Mouse (Mus musculus): ENCODE data around the gene Dhx37. TPM values are rescaled to one million over a fixed set of nuclear protein-coding genes. Genes with fewer than 3 reads are reported as not detected.

Gene Dhx37
- polyA plus RNA-seq, 1 experiment from 2014 or later = 7.2 TPM

DNA sequence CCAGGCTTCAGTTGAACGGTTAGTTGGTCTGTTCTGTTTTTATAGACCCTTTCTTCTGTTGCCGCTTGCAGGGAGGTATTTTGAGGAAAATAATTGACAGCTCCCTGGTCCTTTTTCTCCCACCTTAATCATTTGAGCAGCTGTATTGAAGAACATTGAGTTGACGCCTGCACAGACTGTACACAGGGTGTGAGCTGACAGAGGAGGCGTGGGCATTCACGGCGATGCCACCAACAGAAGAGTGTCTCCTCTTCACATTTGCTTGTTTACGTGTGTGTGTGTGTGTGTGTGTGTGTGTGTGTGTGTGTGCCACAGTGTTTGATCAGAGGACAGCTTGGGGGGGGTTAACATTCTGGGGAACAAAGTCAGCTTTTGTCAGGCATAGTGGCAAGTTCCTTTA, 12.4 kb upstream of the Dhx37 start:
- no peaks in the 10 kb centered on the region for H3K36me3 ChIP-seq (replicated peaks; ENCODE audit: control insufficient read depth, insufficient read depth, low read depth, low read length)
- 81% methylated on average over 7 of the region's 7 CpGs for WGBS
- H3K27me3 ChIP-seq (ENCODE audit: control insufficient read depth, insufficient read depth, low read length) = no peaks in the 10 kb centered on the region

DNA sequence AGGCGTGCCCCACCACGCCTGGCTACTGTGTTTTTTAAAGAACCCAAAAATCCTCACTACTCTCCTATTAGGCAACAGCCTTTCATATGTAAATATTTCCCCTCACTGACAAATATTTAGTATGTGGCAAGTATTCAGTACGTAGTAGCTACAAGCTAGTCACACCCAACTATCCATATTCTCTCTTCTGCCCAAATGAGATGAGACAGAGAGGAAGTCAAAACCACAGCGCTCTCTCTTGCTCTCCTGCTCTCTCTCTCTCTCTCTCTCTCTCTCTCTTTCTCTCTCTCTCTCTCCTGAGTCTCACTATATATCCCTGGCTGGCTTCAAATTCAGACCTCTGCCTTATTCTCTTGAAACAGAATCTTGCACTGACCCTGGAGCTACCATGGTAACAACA, 10.6 kb upstream of the Dhx37 start:
- no peak for ATAC-seq (replicated peaks; ENCODE audit: insufficient number of reproducible peaks, low FRiP score, low TSS enrichment, low read depth)
- H3K4me1 ChIP-seq (ENCODE audit: control insufficient read depth, insufficient read depth, low read length) = no peaks in the 10 kb centered on the region
- H3K36me3 ChIP-seq (replicated peaks; ENCODE audit: control insufficient read depth, insufficient read depth, low read depth, low read length) = no peaks in the 10 kb centered on the region

More for the DNA sequence above, 12.4 kb upstream of the Dhx37 start:
- DNase-seq (ENCODE audit: low spot score) (no peak), ATAC-seq (replicated peaks; ENCODE audit: insufficient number of reproducible peaks, low FRiP score, low TSS enrichment, low read depth) (no peak)
- no peaks in the 10 kb centered on the region for H3K9me3 ChIP-seq (replicated peaks; ENCODE audit: control insufficient read depth, low read length)
- H3K4me1 ChIP-seq (ENCODE audit: control insufficient read depth, insufficient read depth, low read length) = no peaks in the 10 kb centered on the region
- no peak overlapping the region for H3K9ac ChIP-seq (replicated peaks; ENCODE audit: low read length)
- H3K4me3 ChIP-seq (ENCODE audit: low read depth, low read length) = no peak overlapping the region
- no peak overlapping the region for H3K4me2 ChIP-seq (ENCODE audit: low read depth, low read length)
- H3K27ac ChIP-seq (replicated peaks; ENCODE audit: low read depth, low read length) = no peak overlapping the region

DNA sequence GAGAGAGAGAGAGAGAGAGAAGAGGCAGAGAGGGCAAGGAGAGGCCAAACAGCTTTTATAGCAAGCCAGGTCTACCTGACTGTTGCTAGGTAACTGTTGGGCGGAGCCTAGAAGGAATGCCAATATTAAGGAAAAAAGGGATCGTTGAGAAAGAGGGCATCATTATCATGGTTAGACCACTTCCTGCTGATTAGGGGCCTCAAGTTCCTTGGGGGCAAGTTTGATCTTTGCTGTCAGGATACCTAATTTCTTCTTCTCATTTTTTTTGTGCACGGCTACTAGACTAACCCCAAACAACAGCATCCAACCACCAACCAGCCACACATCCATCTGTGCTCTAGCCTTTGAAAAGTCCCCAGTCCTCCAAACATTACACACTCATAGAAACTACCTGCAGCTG, 10.0 kb upstream of the Dhx37 start:
- no peak for DNase-seq (ENCODE audit: low spot score)
- no peaks in the 10 kb centered on the region for H3K4me1 ChIP-seq (ENCODE audit: control insufficient read depth, insufficient read depth, low read length)
- 83% methylated on average over 3 of the region's 3 CpGs for WGBS
- H3K4me3 ChIP-seq (ENCODE audit: low read depth, low read length) = no peak overlapping the region
- no peak overlapping the region for H3K4me2 ChIP-seq (ENCODE audit: low read depth, low read length)
- no peak overlapping the region for H3K9ac ChIP-seq (replicated peaks; ENCODE audit: low read length)
- no peak for ATAC-seq (replicated peaks; ENCODE audit: insufficient number of reproducible peaks, low FRiP score, low TSS enrichment, low read depth)
- no peaks in the 10 kb centered on the region for H3K27me3 ChIP-seq (ENCODE audit: control insufficient read depth, insufficient read depth, low read length)
- no peaks in the 10 kb centered on the region for H3K9me3 ChIP-seq (replicated peaks; ENCODE audit: control insufficient read depth, low read length)
- H3K36me3 ChIP-seq (replicated peaks; ENCODE audit: control insufficient read depth, insufficient read depth, low read depth, low read length) = no peaks in the 10 kb centered on the region
- no peak overlapping the region for H3K27ac ChIP-seq (replicated peaks; ENCODE audit: low read depth, low read length)

More for the DNA sequence above, 10.6 kb upstream of the Dhx37 start:
- no peaks in the 10 kb centered on the region for H3K27me3 ChIP-seq (ENCODE audit: control insufficient read depth, insufficient read depth, low read length)
- H3K4me2 ChIP-seq (ENCODE audit: low read depth, low read length) = no peak overlapping the region
- no peak overlapping the region for H3K9ac ChIP-seq (replicated peaks; ENCODE audit: low read length)
- no peak for DNase-seq (ENCODE audit: low spot score)
- WGBS = 94% methylated on average over 4 of the region's 4 CpGs
- H3K27ac ChIP-seq (replicated peaks; ENCODE audit: low read depth, low read length) = no peak overlapping the region
- H3K4me3 ChIP-seq (ENCODE audit: low read depth, low read length) = no peak overlapping the region
- H3K9me3 ChIP-seq (replicated peaks; ENCODE audit: control insufficient read depth, low read length) = no peaks in the 10 kb centered on the region

DNA sequence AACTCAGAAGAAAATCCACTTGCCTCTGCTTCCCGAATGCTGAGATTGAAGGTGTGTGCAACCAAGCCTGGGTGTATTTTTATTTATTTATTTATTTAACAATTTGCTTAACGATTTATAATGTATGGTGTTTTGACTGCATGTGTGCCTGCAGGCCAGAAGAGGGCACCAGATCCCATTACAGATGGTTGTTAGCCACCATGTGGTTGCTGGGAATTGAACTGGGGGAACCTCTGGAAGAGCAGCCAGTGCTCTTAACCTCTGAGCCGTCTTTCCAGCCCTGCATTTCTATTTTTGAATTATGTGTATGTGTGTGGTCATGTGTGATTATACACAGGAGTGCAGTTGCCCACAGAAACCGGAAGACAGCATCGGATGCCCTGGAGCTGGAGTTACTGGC, 9.4 kb upstream of the Dhx37 start:
- H3K36me3 ChIP-seq (replicated peaks; ENCODE audit: control insufficient read depth, insufficient read depth, low read depth, low read length) = no peaks in the 10 kb centered on the region
- 87% methylated on average over 5 of the region's 5 CpGs for WGBS
- H3K9me3 ChIP-seq (replicated peaks; ENCODE audit: control insufficient read depth, low read length) = no peaks in the 10 kb centered on the region
- H3K27me3 ChIP-seq (ENCODE audit: control insufficient read depth, insufficient read depth, low read length) = no peaks in the 10 kb centered on the region
- H3K4me2 ChIP-seq (ENCODE audit: low read depth, low read length) = no peak overlapping the region
- DNase-seq (ENCODE audit: low spot score) (no peak), ATAC-seq (replicated peaks; ENCODE audit: insufficient number of reproducible peaks, low FRiP score, low TSS enrichment, low read depth) (no peak)
- H3K4me1 ChIP-seq (ENCODE audit: control insufficient read depth, insufficient read depth, low read length) = no peaks in the 10 kb centered on the region
- H3K27ac ChIP-seq (replicated peaks; ENCODE audit: low read depth, low read length) = no peak overlapping the region
- no peak overlapping the region for H3K9ac ChIP-seq (replicated peaks; ENCODE audit: low read length)
- no peak overlapping the region for H3K4me3 ChIP-seq (ENCODE audit: low read depth, low read length)

DNA sequence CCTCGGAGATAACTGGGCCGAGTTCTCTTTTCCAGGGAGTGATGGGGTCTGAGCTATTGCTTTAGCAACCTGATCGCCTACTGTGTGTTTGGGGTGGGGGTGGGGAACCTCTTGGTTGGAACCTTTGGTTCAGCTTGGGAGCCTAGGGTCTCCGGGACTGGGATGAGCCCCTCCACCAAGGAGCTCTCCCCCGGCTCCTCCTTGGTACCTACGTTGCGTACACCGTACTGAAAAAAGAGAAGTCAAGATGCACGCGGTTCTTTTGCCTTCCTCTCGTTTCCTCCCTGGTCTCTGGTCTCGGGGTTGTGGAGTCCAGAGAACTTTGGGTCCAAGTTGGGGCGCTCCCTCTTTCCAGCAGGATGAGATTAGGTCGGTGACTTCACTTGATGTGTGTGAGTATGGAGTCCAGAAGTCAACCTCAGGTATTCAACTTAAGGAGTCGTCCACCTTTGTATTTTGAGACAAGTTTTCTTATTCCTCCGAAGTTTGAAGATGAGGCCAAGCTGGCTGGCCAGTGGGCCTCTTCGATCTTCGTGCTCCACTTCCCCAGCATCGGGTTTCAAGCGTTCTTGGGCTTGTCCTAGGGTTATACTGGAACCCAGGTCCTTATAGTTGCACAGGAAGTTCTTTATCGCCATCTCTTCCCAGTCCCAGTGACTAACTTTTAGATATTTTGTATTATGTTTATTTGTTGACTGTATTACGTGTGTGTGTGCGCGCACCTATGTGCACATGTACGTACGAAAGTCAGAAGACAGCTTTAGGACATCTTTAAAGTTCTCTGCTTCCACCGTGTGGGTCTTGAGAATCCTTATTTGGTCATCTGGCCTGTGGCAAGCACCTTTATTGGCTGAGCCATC, 8.4 kb upstream of the Dhx37 start:
- Histone ChIP-seq H3K9me3 (replicated peaks; ENCODE audit: control insufficient read depth, low read length) (no peaks in the 10 kb centered on the region), H3K9ac (replicated peaks; ENCODE audit: low read length) (peak overlapping the region; percentile 83), H3K36me3 (replicated peaks; ENCODE audit: control insufficient read depth, insufficient read depth, low read depth, low read length) (no peaks in the 10 kb centered on the region), H3K27ac (replicated peaks; ENCODE audit: low read depth, low read length) (no peak overlapping the region), H3K27me3 (ENCODE audit: control insufficient read depth, insufficient read depth, low read length) (no peaks in the 10 kb centered on the region), H3K4me1 (ENCODE audit: control insufficient read depth, insufficient read depth, low read length) (no peaks in the 10 kb centered on the region), H3K4me2 (ENCODE audit: low read depth, low read length) (peak overlapping the region; percentile 62), H3K4me3 (ENCODE audit: low read depth, low read length) (peak overlapping the region; percentile 90)
- DNase-seq (ENCODE audit: low spot score) (peak; percentile 18), ATAC-seq (replicated peaks; ENCODE audit: insufficient number of reproducible peaks, low FRiP score, low TSS enrichment, low read depth) (0 out of 2 replicates have a peak, but pooled peaks have one; percentile 1)
- WGBS = 20% methylated on average over 27 of the region's 27 CpGs

DNA sequence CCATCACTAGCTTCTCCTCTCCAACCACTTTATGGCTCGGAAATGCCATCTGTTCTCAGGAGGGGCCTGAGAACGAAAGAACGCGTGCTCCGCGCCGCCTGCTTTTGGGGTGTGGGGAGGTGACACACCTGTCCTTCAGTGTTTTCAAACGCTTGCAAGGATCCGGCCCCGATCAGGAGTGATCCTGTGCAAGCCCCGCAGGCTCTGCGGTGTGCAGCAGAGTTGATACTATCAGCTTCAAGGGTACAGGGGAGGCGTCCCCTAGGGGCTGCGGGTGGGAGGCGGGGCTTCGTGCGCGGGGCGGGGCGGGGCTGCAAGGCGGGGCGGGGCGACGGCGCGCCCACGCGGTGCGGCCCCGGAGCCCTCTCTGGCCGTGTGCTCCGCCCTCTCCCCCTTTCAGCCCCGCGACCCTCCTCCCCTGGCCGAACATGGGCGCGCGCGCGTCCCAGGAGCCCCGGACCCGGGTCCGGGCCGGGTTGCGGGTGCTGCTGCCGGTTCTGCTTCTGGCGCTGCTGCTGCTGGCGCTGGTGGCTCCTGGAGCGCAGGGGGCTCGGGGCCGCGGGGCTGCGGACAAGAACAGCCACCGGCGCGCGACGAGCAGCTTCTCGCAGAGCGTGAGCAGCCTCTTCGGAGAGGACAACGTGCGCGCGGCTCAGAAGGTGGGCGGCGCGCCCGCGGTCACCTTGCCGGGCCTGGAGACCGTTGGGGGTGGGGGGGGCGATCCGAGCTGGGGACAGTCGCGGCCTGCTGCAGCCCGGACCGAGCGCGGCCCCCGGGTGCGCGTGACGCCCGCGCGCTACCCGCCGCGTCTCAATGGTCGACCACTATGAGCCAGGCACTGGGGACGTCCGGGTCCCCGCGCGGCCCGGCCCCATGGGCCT, 7.6 kb upstream of the Dhx37 start, which contains the start of gene Bri3bp:
Bri3bp (plus strand) TSS at position 335 of the 881 bp plus-strand sequence.
- Histone ChIP-seq H3K27me3 (ENCODE audit: control insufficient read depth, insufficient read depth, low read length) (no peaks in the 10 kb centered on the region), H3K4me3 (ENCODE audit: low read depth, low read length) (peak within 1 kb of the TSS; percentile 90), H3K27ac (replicated peaks; ENCODE audit: low read depth, low read length) (peak within 1 kb of the TSS; percentile 68; the same call in 1 of the 2 replicates), H3K36me3 (replicated peaks; ENCODE audit: control insufficient read depth, insufficient read depth, low read depth, low read length) (no peaks in the 10 kb centered on the region), H3K9me3 (replicated peaks; ENCODE audit: control insufficient read depth, low read length) (no peaks in the 10 kb centered on the region), H3K9ac (replicated peaks; ENCODE audit: low read length) (peak within 1 kb of the TSS; percentile 83), H3K4me1 (ENCODE audit: control insufficient read depth, insufficient read depth, low read length) (no peaks in the 10 kb centered on the region), H3K4me2 (ENCODE audit: low read depth, low read length) (peak within 1 kb of the TSS; percentile 62)
- WGBS = under 1% methylated on average over 63 of the region's 97 CpGs
- DNase-seq (ENCODE audit: low spot score) (peak; percentile 86), ATAC-seq (replicated peaks; ENCODE audit: insufficient number of reproducible peaks, low FRiP score, low TSS enrichment, low read depth) (peak; percentile 84)

DNA sequence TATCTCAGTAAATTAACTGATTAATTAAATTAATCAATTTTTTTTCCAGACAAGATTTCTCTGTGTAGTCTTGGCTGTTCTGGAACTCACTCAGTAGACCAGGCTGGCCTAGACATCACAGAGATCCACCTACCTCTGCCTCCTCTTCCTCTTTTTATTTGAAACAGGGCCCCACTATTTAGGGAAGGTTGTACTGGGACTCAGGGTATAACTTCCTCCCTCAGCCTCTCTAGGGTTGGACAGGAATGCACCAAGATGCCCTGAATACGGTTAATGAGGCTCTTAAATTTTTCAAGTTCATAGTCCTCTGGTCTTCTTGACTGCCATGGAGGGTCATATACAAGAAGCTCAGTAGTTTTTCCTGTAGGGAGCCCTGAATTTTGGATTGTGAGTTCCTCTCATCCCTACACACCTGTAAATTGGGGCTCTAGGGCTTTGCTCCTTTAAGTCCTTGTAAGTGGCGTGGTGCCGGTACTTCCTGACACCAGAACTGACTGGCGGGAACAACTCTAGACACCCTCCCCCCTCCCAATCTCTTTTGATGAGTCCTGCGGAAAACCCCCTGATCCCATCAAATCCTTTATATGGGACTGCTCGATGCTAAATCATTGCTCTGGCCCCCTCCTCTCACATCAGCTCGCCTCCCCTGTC, 6.8 kb upstream of the Dhx37 start:
- H3K27me3 ChIP-seq (ENCODE audit: control insufficient read depth, insufficient read depth, low read length) = no peaks in the 10 kb centered on the region
- H3K4me3 ChIP-seq (ENCODE audit: low read depth, low read length) = peak overlapping the region; percentile 90
- peak overlapping the region; percentile 62 for H3K4me2 ChIP-seq (ENCODE audit: low read depth, low read length)
- no peaks in the 10 kb centered on the region for H3K4me1 ChIP-seq (ENCODE audit: control insufficient read depth, insufficient read depth, low read length)
- no peaks in the 10 kb centered on the region for H3K9me3 ChIP-seq (replicated peaks; ENCODE audit: control insufficient read depth, low read length)
- no peaks in the 10 kb centered on the region for H3K36me3 ChIP-seq (replicated peaks; ENCODE audit: control insufficient read depth, insufficient read depth, low read depth, low read length)
- no peak overlapping the region for H3K27ac ChIP-seq (replicated peaks; ENCODE audit: low read depth, low read length)
- no peak for ATAC-seq (replicated peaks; ENCODE audit: insufficient number of reproducible peaks, low FRiP score, low TSS enrichment, low read depth)
- no peak for DNase-seq (ENCODE audit: low spot score)
- H3K9ac ChIP-seq (replicated peaks; ENCODE audit: low read length) = peak overlapping the region; percentile 83
- 2% methylated on average over 7 of the region's 7 CpGs for WGBS
